Mouse (Mus musculus) right cerebral cortex, adult 2 months (tissue): ENCODE data around the gene Tada3.

ENCODE experiments used
- DNase-seq, 2 experiments: peaks; one replicate each; pipeline ENCODE4 v3.0.0; 2021 to 2022; ENCODE audit warnings: low spot score in 2 of 2

Tada3 gene

GRCm38 (mm10) chr6:113386025-113386424 is 8.3 kb upstream of the Tada3 start:
- no peak for DNase-seq

- DNase-seq, result no peak
Observed at GRCm38 (mm10) chr6:113385160-113385714, 7.6 kb upstream of the Tada3 start.

- peak in 1 of 2 experiments; percentile 20 for DNase-seq
Observed at GRCm38 (mm10) chr6:113384351-113384927, 6.8 kb upstream of the Tada3 start.

- no peak for DNase-seq
Observed at GRCm38 (mm10) chr6:113380480-113380879, 2.8 kb upstream of the Tada3 start.

GRCm38 (mm10) chr6:113379246-113379645 is 1.6 kb upstream of the Tada3 start:
- no peak for DNase-seq

GRCm38 (mm10) chr6:113377172-113377495 is 549 bp downstream of the Tada3 start:
- DNase-seq, result no peak

- DNase-seq, result no peak
Observed at GRCm38 (mm10) chr6:113373491-113373890, 4.2 kb downstream of the Tada3 start.

GRCm38 (mm10) chr6:113370194-113370929 is 7.3 kb downstream of the Tada3 start:
- no peak for DNase-seq

GRCm38 (mm10) chr6:113368577-113368976 is 9.1 kb downstream of the Tada3 start:
- no peak for DNase-seq

GRCm38 (mm10) chr6:113368124-113368523 is 9.6 kb downstream of the Tada3 start:
- DNase-seq, result no peak

- no peak for DNase-seq
Observed at GRCm38 (mm10) chr6:113367574-113367973, 10.1 kb downstream of the Tada3 start.

GRCm38 (mm10) chr6:113366639-113367038 is 11.0 kb downstream of the Tada3 start:
- no peak for DNase-seq

GRCm38 (mm10) chr6:113364518-113365135 is 13.1 kb downstream of the Tada3 start:
- no peak for DNase-seq

GRCm38 (mm10) chr6:113362241-113362640 is 15.4 kb downstream of the Tada3 start:
- no peak for DNase-seq

- no peak for DNase-seq
Observed at GRCm38 (mm10) chr6:113361476-113361875, 16.2 kb downstream of the Tada3 start.

- DNase-seq, result no peak
Observed at GRCm38 (mm10) chr6:113353696-113354095, 24.0 kb downstream of the Tada3 start.

GRCm38 (mm10) chr6:113352820-113353219 is 24.9 kb downstream of the Tada3 start:
- DNase-seq, result no peak

GRCm38 (mm10) chr6:113351653-113352052 is 26.0 kb downstream of the Tada3 start:
- DNase-seq, result no peak

GRCm38 (mm10) chr6:113351161-113351560 is 26.5 kb downstream of the Tada3 start:
- no peak for DNase-seq

- DNase-seq, result no peak
Observed at GRCm38 (mm10) chr6:113350538-113350937, 27.1 kb downstream of the Tada3 start.

GRCm38 (mm10) chr6:113346897-113347296 is 30.8 kb downstream of the Tada3 start:
- no peak for DNase-seq

GRCm38 (mm10) chr6:113344321-113344720 is 33.4 kb downstream of the Tada3 start:
- DNase-seq, result no peak
